Mouse (Mus musculus): ENCODE data around the gene Ado.

DNA sequence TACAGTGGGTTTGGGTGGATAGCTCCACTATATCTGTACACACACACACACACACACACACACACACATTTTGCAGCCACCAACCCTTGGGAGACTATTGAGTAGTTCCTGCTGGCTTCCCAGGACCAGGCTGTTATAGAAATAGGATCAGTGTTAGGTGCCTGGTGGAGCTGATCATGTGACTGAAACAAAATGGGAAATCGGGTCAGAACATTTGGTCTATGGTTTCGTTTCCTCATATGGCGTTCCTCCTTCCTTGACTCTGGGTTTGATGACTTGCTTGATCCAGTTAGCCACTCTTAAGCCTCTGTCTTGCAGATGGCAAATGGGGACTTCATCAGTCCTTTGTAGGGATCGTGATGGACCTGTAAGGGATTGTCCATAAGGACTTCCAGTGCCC, 31.1 kb upstream of the Ado start:
- TF ChIP-seq POLR2A (IDR thresholded peaks at IDR 0.05; ENCODE audit: borderline replicate concordance, insufficient read depth, low read length): no peak
- no peak for TF ChIP-seq CTCF (IDR thresholded peaks at IDR 0.05; ENCODE audit: borderline replicate concordance, insufficient read depth, low read depth, low read length)
